Mouse (Mus musculus): ENCODE data around the gene 9830107B12Rik. TPM values are rescaled to one million over a fixed set of nuclear protein-coding genes. Genes with fewer than 3 reads are reported as not detected.

The 9830107B12Rik gene
- polyA plus RNA-seq, 1 experiment from 2014 or later, result 0.26 TPM

DNA sequence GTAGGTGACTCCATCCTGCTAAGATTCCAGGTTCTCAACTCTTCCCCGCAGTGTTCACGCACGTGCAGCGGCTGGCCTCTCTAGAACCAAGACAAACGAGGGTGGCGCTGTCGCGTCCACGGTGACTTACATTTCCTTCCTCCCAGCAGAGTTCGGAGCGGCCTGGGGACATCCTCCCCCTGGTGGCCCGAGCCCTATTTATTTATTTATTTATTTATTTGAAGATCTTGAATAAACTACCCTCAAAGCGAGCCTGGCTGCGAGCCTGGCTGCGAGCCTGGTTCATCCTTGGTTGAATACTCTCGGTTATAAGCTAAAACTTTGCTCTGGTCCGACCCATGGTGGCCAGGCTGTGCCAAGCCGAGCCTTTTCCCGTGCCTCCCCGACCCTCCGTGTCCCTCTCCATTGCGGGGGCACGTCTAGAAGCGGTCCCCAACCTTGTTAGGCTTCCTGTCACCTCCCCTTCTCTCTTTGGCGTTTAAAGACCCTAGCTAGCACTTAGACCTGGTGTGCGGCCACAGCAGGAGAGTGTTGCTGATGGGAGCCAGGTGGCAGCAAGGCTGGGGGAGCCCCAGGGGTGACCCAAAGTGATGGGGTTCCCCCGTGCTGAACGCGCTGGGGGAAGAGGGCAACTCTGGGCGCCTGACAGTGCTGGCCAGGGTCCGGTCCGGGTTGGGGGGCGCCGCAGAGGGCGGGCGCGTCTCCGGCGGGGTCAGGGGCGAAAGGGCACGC is 48.9 kb downstream of the 9830107B12Rik start:
- H3K4me1 ChIP-seq (ENCODE audit: control insufficient read depth, insufficient read depth, low read length), result peaks cover 28% of the 10 kb centered on the region

DNA sequence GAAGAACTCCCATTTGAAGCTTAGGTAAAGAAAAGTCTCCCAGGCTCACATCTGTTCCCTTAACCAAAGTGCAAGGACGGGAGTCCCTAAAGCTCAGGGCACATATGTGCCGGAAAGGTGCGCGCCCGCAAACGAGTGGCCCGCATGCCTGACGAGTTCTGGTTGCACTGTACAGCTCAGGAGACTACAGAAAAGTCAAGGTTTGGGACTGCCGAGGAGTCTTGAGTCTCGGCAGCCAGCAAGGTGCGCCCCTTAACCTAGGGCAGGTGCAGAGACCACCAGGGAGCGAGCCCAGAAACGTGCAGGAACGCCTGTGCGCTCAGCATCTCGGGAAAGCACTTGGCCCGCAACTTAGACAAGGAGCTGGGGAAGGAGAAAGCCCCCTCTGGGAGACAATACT is 49.7 kb downstream of the 9830107B12Rik start:
- Histone ChIP-seq H3K36me3 (ENCODE audit: control insufficient read depth, insufficient read depth, low read length) (no peaks in the 10 kb centered on the region), H3K27me3 (ENCODE audit: control insufficient read depth, insufficient read depth, low read length) (peaks cover 56% of the 10 kb centered on the region), H3K4me1 (ENCODE audit: control insufficient read depth, insufficient read depth, low read length) (peaks cover 28% of the 10 kb centered on the region), H3K9ac (ENCODE audit: low read length) (no peak overlapping the region), H3K27ac (ENCODE audit: low read length) (no peak overlapping the region), H3K4me3 (replicated peaks; ENCODE audit: low read length) (peak overlapping the region; percentile 6; the same call in 1 of the 2 replicates), H3K9me3 (replicated peaks; ENCODE audit: control insufficient read depth, low read length) (0 out of 2 replicates have a peak, but pooled peaks cover 3% of the 10 kb centered on the region), H3K4me2 (ENCODE audit: low read depth, low read length) (peak overlapping the region; percentile 10; the same call in 1 of the 2 replicates)
- WGBS, result 19% methylated on average over 17 of the region's 17 CpGs
- ATAC-seq (ENCODE audit: insufficient read depth, low FRiP score), result no peak

More for the DNA sequence above, 48.9 kb downstream of the 9830107B12Rik start:
- H3K4me2 ChIP-seq (ENCODE audit: low read depth, low read length), result peak overlapping the region; percentile 68
- no peak; the same call in 1 of the 2 replicates for ATAC-seq (ENCODE audit: insufficient read depth, low FRiP score)
- H3K27ac ChIP-seq (ENCODE audit: low read length), result no peak overlapping the region
- 0 out of 2 replicates have a peak, but pooled peaks cover 3% of the 10 kb centered on the region for H3K9me3 ChIP-seq (replicated peaks; ENCODE audit: control insufficient read depth, low read length)
- WGBS, result 2% methylated on average over 37 of the region's 41 CpGs
- H3K9ac ChIP-seq (ENCODE audit: low read length), result peak overlapping the region; percentile 49
- H3K27me3 ChIP-seq (ENCODE audit: control insufficient read depth, insufficient read depth, low read length), result peaks cover 56% of the 10 kb centered on the region
- no peaks in the 10 kb centered on the region for H3K36me3 ChIP-seq (ENCODE audit: control insufficient read depth, insufficient read depth, low read length)
- H3K4me3 ChIP-seq (replicated peaks; ENCODE audit: low read length), result peak overlapping the region; percentile 39

GRCm38 (mm10) chr17:48095718-48096121 is 50.3 kb downstream of the 9830107B12Rik start:
- H3K36me3 ChIP-seq (ENCODE audit: control insufficient read depth, insufficient read depth, low read length), result no peaks in the 10 kb centered on the region
- no peak overlapping the region for H3K4me3 ChIP-seq (replicated peaks; ENCODE audit: low read length)
- H3K27me3 ChIP-seq (ENCODE audit: control insufficient read depth, insufficient read depth, low read length), result peaks cover 56% of the 10 kb centered on the region
- no peak overlapping the region for H3K27ac ChIP-seq (ENCODE audit: low read length)
- WGBS, result 6% methylated on average over 26 of the region's 26 CpGs
- peak overlapping the region; percentile 21; the same call in 1 of the 2 replicates for H3K4me2 ChIP-seq (ENCODE audit: low read depth, low read length)
- H3K9ac ChIP-seq (ENCODE audit: low read length), result no peak overlapping the region
- 0 out of 2 replicates have a peak, but pooled peaks cover 3% of the 10 kb centered on the region for H3K9me3 ChIP-seq (replicated peaks; ENCODE audit: control insufficient read depth, low read length)
- H3K4me1 ChIP-seq (ENCODE audit: control insufficient read depth, insufficient read depth, low read length), result peaks cover 28% of the 10 kb centered on the region
- no peak for ATAC-seq (ENCODE audit: insufficient read depth, low FRiP score)

GRCm38 (mm10) chr17:48094820-48095680 is 51.0 kb downstream of the 9830107B12Rik start:
- Histone ChIP-seq H3K4me2 (ENCODE audit: low read depth, low read length) (no peak overlapping the region), H3K9ac (ENCODE audit: low read length) (no peak overlapping the region), H3K27ac (ENCODE audit: low read length) (no peak overlapping the region), H3K27me3 (ENCODE audit: control insufficient read depth, insufficient read depth, low read length) (peaks cover 56% of the 10 kb centered on the region), H3K36me3 (ENCODE audit: control insufficient read depth, insufficient read depth, low read length) (no peaks in the 10 kb centered on the region), H3K9me3 (replicated peaks; ENCODE audit: control insufficient read depth, low read length) (0 out of 2 replicates have a peak, but pooled peaks cover 3% of the 10 kb centered on the region), H3K4me1 (ENCODE audit: control insufficient read depth, insufficient read depth, low read length) (peaks cover 28% of the 10 kb centered on the region), H3K4me3 (replicated peaks; ENCODE audit: low read length) (no peak overlapping the region)
- ATAC-seq (ENCODE audit: insufficient read depth, low FRiP score), result no peak
- 19% methylated on average over 20 of the region's 20 CpGs for WGBS

DNA sequence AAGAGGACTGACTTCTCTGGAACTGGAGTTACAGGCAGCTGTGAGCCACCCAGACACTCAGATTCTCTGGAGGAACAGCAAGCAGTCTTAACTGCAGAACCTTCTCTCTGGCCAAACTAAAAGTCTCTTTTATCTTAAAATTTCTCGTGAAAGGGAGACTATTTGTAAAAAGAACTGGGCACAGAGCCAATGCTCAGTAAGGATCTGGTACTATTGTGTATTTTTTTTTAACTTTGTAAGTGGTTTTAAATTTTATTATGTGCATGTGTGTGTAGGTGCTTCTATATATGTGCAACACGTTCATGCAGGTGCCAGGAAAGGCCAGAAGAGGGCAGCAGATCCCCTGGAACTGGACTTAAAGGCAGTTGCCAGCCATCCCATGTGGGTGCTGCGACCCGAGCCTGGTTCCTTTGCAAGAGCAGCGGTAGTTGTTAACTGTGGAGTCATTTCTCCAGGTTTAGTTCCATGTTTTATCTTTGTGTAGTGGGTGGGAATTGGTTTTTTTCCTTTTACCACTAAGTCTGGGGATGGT is 52.7 kb downstream of the 9830107B12Rik start:
- peaks cover 19% of the 10 kb centered on the region for H3K4me1 ChIP-seq (ENCODE audit: control insufficient read depth, insufficient read depth, low read length)
- H3K4me3 ChIP-seq (replicated peaks; ENCODE audit: low read length), result no peak overlapping the region
- H3K9me3 ChIP-seq (replicated peaks; ENCODE audit: control insufficient read depth, low read length), result 0 out of 2 replicates have a peak, but pooled peaks cover 3% of the 10 kb centered on the region
- peaks cover 40% of the 10 kb centered on the region for H3K27me3 ChIP-seq (ENCODE audit: control insufficient read depth, insufficient read depth, low read length)
- WGBS, result 69% methylated on average over 5 of the region's 5 CpGs
- H3K9ac ChIP-seq (ENCODE audit: low read length), result no peak overlapping the region
- no peak overlapping the region for H3K4me2 ChIP-seq (ENCODE audit: low read depth, low read length)
- H3K27ac ChIP-seq (ENCODE audit: low read length), result no peak overlapping the region
- ATAC-seq (ENCODE audit: insufficient read depth, low FRiP score), result no peak
- no peaks in the 10 kb centered on the region for H3K36me3 ChIP-seq (ENCODE audit: control insufficient read depth, insufficient read depth, low read length)

- no peak for ATAC-seq (ENCODE audit: insufficient read depth, low FRiP score)
- Histone ChIP-seq H3K4me2 (ENCODE audit: low read depth, low read length) (no peak overlapping the region), H3K27ac (ENCODE audit: low read length) (no peak overlapping the region), H3K27me3 (ENCODE audit: control insufficient read depth, insufficient read depth, low read length) (peaks cover 14% of the 10 kb centered on the region), H3K4me3 (replicated peaks; ENCODE audit: low read length) (no peak overlapping the region), H3K4me1 (ENCODE audit: control insufficient read depth, insufficient read depth, low read length) (no peaks in the 10 kb centered on the region), H3K36me3 (ENCODE audit: control insufficient read depth, insufficient read depth, low read length) (no peaks in the 10 kb centered on the region), H3K9me3 (replicated peaks; ENCODE audit: control insufficient read depth, low read length) (0 out of 2 replicates have a peak, but pooled peaks cover 3% of the 10 kb centered on the region), H3K9ac (ENCODE audit: low read length) (no peak overlapping the region)
- 79% methylated on average over 12 of the region's 12 CpGs for WGBS
Observed at GRCm38 (mm10) chr17:48090305-48090704, 55.8 kb downstream of the 9830107B12Rik start.

DNA sequence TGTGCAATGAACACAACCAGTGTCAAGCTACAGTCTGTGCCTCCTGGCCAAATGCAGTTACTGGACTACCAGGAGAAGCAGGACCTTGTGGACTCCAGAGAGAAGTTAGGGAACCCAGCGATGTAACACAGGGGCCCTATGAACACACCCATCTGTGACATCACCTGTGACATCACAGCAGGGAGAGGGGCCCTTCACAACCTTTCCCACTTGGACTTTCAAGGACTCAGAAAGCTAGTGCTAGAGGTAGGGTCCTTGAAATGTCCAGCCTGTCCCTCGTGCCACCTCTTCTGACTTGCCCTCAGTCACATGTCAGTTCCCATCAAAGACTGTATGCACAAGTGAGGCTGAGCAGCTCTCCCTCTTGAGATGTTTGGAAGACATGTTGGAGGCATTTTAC is 56.6 kb downstream of the 9830107B12Rik start:
- H3K4me2 ChIP-seq (ENCODE audit: low read depth, low read length), result no peak overlapping the region
- no peaks in the 10 kb centered on the region for H3K36me3 ChIP-seq (ENCODE audit: control insufficient read depth, insufficient read depth, low read length)
- H3K27ac ChIP-seq (ENCODE audit: low read length), result no peak overlapping the region
- no peaks in the 10 kb centered on the region for H3K4me1 ChIP-seq (ENCODE audit: control insufficient read depth, insufficient read depth, low read length)
- no peak overlapping the region for H3K9ac ChIP-seq (ENCODE audit: low read length)
- WGBS, result 74% methylated on average over 2 of the region's 2 CpGs
- no peak overlapping the region for H3K4me3 ChIP-seq (replicated peaks; ENCODE audit: low read length)
- 0 out of 2 replicates have a peak, but pooled peaks cover 3% of the 10 kb centered on the region for H3K9me3 ChIP-seq (replicated peaks; ENCODE audit: control insufficient read depth, low read length)
- peaks cover 6% of the 10 kb centered on the region; the same call in 1 of the 2 replicates for H3K27me3 ChIP-seq (ENCODE audit: control insufficient read depth, insufficient read depth, low read length)
- ATAC-seq (ENCODE audit: insufficient read depth, low FRiP score), result no peak

DNA sequence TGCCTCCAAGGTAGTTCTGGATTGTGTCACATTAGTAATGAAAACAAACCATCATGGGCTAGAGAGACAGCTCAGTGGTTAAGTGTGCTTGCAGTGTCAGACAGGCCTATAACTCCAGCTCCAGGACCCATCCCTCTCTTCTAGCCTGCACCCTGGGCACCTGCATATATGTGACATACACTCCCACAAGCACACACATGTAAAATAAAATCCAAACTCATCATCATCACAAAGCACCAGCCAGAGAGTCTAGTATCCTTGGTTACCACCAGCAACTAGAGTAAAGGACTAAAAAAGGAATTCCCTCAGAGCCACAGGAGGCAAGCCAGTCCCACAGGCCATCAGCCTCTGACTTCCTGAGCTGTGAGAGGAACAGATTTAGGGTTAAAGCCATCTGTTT is 57.0 kb downstream of the 9830107B12Rik start, which contains the start of gene 1700067P10Rik:
1700067P10Rik (plus strand) TSS at position 301 of the 400 bp plus-strand sequence.
- Histone ChIP-seq H3K9me3 (replicated peaks; ENCODE audit: control insufficient read depth, low read length) (0 out of 2 replicates have a peak, but pooled peaks cover 3% of the 10 kb centered on the region), H3K27me3 (ENCODE audit: control insufficient read depth, insufficient read depth, low read length) (peaks cover 5% of the 10 kb centered on the region; the same call in 1 of the 2 replicates), H3K4me3 (replicated peaks; ENCODE audit: low read length) (no peak within 1 kb of the TSS), H3K4me2 (ENCODE audit: low read depth, low read length) (no peak within 1 kb of the TSS), H3K36me3 (ENCODE audit: control insufficient read depth, insufficient read depth, low read length) (no peaks in the 10 kb centered on the region), H3K9ac (ENCODE audit: low read length) (no peak within 1 kb of the TSS), H3K27ac (ENCODE audit: low read length) (no peak within 1 kb of the TSS), H3K4me1 (ENCODE audit: control insufficient read depth, insufficient read depth, low read length) (no peaks in the 10 kb centered on the region)
- no peak for ATAC-seq (ENCODE audit: insufficient read depth, low FRiP score)
